Mouse (Mus musculus) gastrocnemius, postnatal 4 days (tissue): ENCODE data around the gene Ptprt. TPM values are rescaled to one million over a fixed set of nuclear protein-coding genes. Genes with fewer than 3 reads are reported as not detected.

Source experiments
- DNase-seq, 2 experiments: peaks; one replicate each; pipeline ENCODE4 v3.0.0; 2021 to 2022; ENCODE audit warnings: low spot score in 2 of 2, mixed read lengths in 2 of 2
- long read RNA-seq, 2 experiments: library from polyadenylated mRNA; stranded (forward); transcript quantifications; one replicate each; pipeline ENCODE4 v2.0.0; 2021
- total RNA-seq, 2 experiments: library from RNA; stranded (reverse); gene quantifications; 2 replicates each; pipeline ENCODE4 v1.2.3; 2021

Gene Ptprt
- total RNA-seq: 1 to 10 TPM; 1.3 to 2.5 TPM
- long read RNA-seq, experiment 1: 0 reads
- long read RNA-seq, experiment 2, partial matches to known transcripts: 1 of 2 reads
- long read RNA-seq, experiment 2, other reads (novel, unspliced or antisense): 1 of 2 reads

GRCm38 (mm10) chr2:162660941-162661386 is at the start of gene Ptprt:
Gene Ptprt, minus strand, starts transcription at chr2:162661147.
- peak in 1 of 2 experiments; percentile 9 for DNase-seq

GRCm38 (mm10) chr2:162710443-162710842 is 49.5 kb upstream of the Ptprt start:
- no peak for DNase-seq

GRCm38 (mm10) chr2:162699691-162700090 is 38.7 kb upstream of the Ptprt start:
- DNase-seq: no peak

- DNase-seq: no peak
Observed at GRCm38 (mm10) chr2:162699036-162699435, 38.1 kb upstream of the Ptprt start.

GRCm38 (mm10) chr2:162698068-162698467 is 37.1 kb upstream of the Ptprt start:
- DNase-seq: no peak

GRCm38 (mm10) chr2:162697151-162697550 is 36.2 kb upstream of the Ptprt start:
- no peak for DNase-seq

- DNase-seq: no peak
Observed at GRCm38 (mm10) chr2:162692143-162692542, 31.2 kb upstream of the Ptprt start.

- DNase-seq: no peak
Observed at GRCm38 (mm10) chr2:162682674-162683073, 21.7 kb upstream of the Ptprt start.

GRCm38 (mm10) chr2:162662431-162662970 is 1.6 kb upstream of the Ptprt start:
- DNase-seq: no peak

- no peak for DNase-seq
Observed at GRCm38 (mm10) chr2:162661733-162662132, 786 bp upstream of the Ptprt start.

- peak in 1 of 2 experiments; percentile 9 for DNase-seq
Observed at GRCm38 (mm10) chr2:162660231-162660940, 561 bp downstream of the Ptprt start.

GRCm38 (mm10) chr2:162658997-162659396 is 1.9 kb downstream of the Ptprt start:
- DNase-seq: peak; percentile 69 to 77

GRCm38 (mm10) chr2:162657541-162657940 is 3.4 kb downstream of the Ptprt start:
- no peak for DNase-seq

GRCm38 (mm10) chr2:162654416-162654815 is 6.5 kb downstream of the Ptprt start:
- no peak for DNase-seq

GRCm38 (mm10) chr2:162638676-162639075 is 22.3 kb downstream of the Ptprt start:
- no peak for DNase-seq

- no peak for DNase-seq
Observed at GRCm38 (mm10) chr2:162637537-162637936, 23.4 kb downstream of the Ptprt start.

- DNase-seq: no peak
Observed at GRCm38 (mm10) chr2:162636387-162637009, 24.4 kb downstream of the Ptprt start.

- DNase-seq: no peak
Observed at GRCm38 (mm10) chr2:162634901-162635300, 26.0 kb downstream of the Ptprt start.

- DNase-seq: no peak
Observed at GRCm38 (mm10) chr2:162626076-162626475, 34.9 kb downstream of the Ptprt start.

GRCm38 (mm10) chr2:162624707-162625106 is 36.2 kb downstream of the Ptprt start:
- DNase-seq: no peak

- no peak for DNase-seq
Observed at GRCm38 (mm10) chr2:162614256-162614655, 46.7 kb downstream of the Ptprt start.

GRCm38 (mm10) chr2:162613480-162613879 is 47.5 kb downstream of the Ptprt start:
- DNase-seq: no peak
